22 mouse cellular contexts compared by ENCODE assay signal in the genomic region with DNA sequence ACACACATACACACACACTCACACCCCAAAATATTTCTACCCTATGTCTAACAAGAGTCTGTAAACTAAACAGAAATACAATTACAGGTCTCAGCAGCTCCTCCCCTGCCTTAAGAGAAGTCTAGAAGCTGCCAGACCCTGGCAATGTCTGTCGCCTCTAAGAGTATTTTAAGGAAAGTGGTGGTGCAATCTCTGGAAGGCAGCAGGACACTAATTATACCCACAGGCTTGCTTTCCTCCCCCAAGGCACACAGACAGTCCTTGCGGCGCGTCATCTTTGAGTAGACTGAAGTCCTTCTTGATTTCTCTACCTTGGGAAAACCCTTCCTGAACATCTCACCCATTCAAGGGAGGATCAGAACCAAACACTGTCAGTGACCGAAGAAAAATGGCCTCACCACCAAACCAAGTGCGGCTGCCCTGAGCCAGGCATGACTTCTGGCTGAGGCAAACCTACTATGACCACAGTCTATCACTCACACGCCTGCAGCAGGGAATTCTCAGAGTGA. TPM values are rescaled to one million over a fixed set of nuclear protein-coding genes. Genes with fewer than 3 reads are reported as not detected.
DNase-seq lines count a peak whose midpoint lies in the region; ATAC-seq and TF ChIP-seq lines count a peak whose summit lies in the region.
"Had no signal": no experiment of that assay in that cellular context is flagged by ENCODE, and none has a peak within 500 bp of the region (broad histone marks: within the 10 kb centered on the region; RNA-seq: fewer than 3 reads in every experiment).

No protein-coding gene starts in this region.

- ATAC-seq in midbrain, embryonic 11.5 days (ENCODE audit: low FRiP score): no peak
- ATAC-seq: CD4-positive, CD25-positive, alpha-beta regulatory T cell, adult 4 months; forebrain, embryonic 13.5 days; forebrain, embryonic 16.5 days; intestine, postnatal 0 days had no signal

- intact Hi-C loops in gastrocnemius, adult 2 months (cut with DNase I): no loop called here

- no peaks in the 10 kb centered on the region for H3K9me3 ChIP-seq in midbrain, embryonic 11.5 days (ENCODE audit: control insufficient read depth, low read length)
- H3K9me3 ChIP-seq: forebrain, embryonic 10.5 days; forebrain, embryonic 13.5 days; hindbrain, embryonic 12.5 days; hindbrain, embryonic 15.5 days had no signal

- peak; percentile 70 for DNase-seq in gastrocnemius, adult 2 months
- no peak for DNase-seq in gastrocnemius, postnatal 10 days
- DNase-seq in layer of hippocampus, adult 9-11 months: peak; percentile 66
- DNase-seq in layer of hippocampus, postnatal 36 days: no peak
- DNase-seq in telencephalon, adult 2 months (ENCODE audit: low read depth, low spot score): peak; percentile 35
- DNase-seq in midbrain, embryonic 11.5 days (ENCODE audit: low spot score, missing footprints): no peak
- DNase-seq: adrenal gland, adult 2 months; adrenal gland, postnatal 14 days; cerebellum, adult 18-20 months; cerebellum, adult 9-10 months; cerebellum, postnatal 14 days; heart, adult 2 months had no signal

- no peak overlapping the region for H3K9ac ChIP-seq in midbrain, embryonic 11.5 days (ENCODE audit: low read length)
- H3K9ac ChIP-seq: forebrain, embryonic 13.5 days; hindbrain, embryonic 12.5 days; hindbrain, embryonic 15.5 days had no signal

- no peaks in the 10 kb centered on the region for H3K36me3 ChIP-seq in midbrain, embryonic 11.5 days (ENCODE audit: control insufficient read depth, insufficient read depth, low read length)
- H3K36me3 ChIP-seq: forebrain, embryonic 10.5 days; hindbrain, embryonic 12.5 days; hindbrain, embryonic 15.5 days had no signal

- 92% methylated on average over 7 of the region's 7 CpGs for WGBS in midbrain, embryonic 11.5 days

- no peaks in the 10 kb centered on the region for H3K27me3 ChIP-seq in midbrain, embryonic 11.5 days (ENCODE audit: control insufficient read depth, insufficient read depth, low read length)
- H3K27me3 ChIP-seq: forebrain, embryonic 13.5 days; hindbrain, embryonic 12.5 days; hindbrain, embryonic 15.5 days had no signal

- H3K4me1 ChIP-seq in brown adipose tissue, adult 24 weeks (ENCODE audit: control insufficient read depth, insufficient read depth, insufficient read length, low read length): peaks cover 39% of the 10 kb centered on the region
- no peaks in the 10 kb centered on the region for H3K4me1 ChIP-seq in midbrain, embryonic 11.5 days (ENCODE audit: control insufficient read depth, insufficient read depth, low read length)
- H3K4me1 ChIP-seq: forebrain, embryonic 13.5 days; hindbrain, embryonic 12.5 days; hindbrain, embryonic 15.5 days had no signal

- H3K4me2 ChIP-seq in midbrain, embryonic 11.5 days: no peak overlapping the region
- H3K4me2 ChIP-seq: forebrain, embryonic 13.5 days; heart, embryonic 11.5 days; hindbrain, embryonic 12.5 days; hindbrain, embryonic 15.5 days had no signal

- peak overlapping the region; percentile 89 for H3K27ac ChIP-seq in gastrocnemius, adult 2 months
- H3K27ac ChIP-seq in brown adipose tissue, adult 24 weeks (replicated peaks; ENCODE audit: low read depth, low read length): peak overlapping the region; percentile 61; the same call in 1 of the 2 replicates
- no peak overlapping the region for H3K27ac ChIP-seq in midbrain, embryonic 11.5 days (ENCODE audit: low read depth, low read length)
- H3K27ac ChIP-seq: forebrain, embryonic 10.5 days; forebrain, embryonic 13.5 days; heart, adult 2 months; hindbrain, embryonic 12.5 days; hindbrain, embryonic 15.5 days had no signal

- TF ChIP-seq CTCF in gastrocnemius, adult 2 months (IDR thresholded peaks at IDR 0.05): no peak

- H3K4me3 ChIP-seq in gastrocnemius, adult 2 months: peak overlapping the region; percentile 38
- H3K4me3 ChIP-seq in brown adipose tissue, adult 24 weeks (ENCODE audit: insufficient read depth, low read depth, low read length): no peak overlapping the region
- no peak overlapping the region for H3K4me3 ChIP-seq in midbrain, embryonic 11.5 days (ENCODE audit: low read depth, low read length)
- H3K4me3 ChIP-seq: forebrain, embryonic 10.5 days; forebrain, embryonic 13.5 days; heart, adult 2 months; hindbrain, embryonic 12.5 days; hindbrain, embryonic 15.5 days had no signal

RNA-seq across cellular contexts. Expression of a gene that starts 12.2 kb away (rescaled TPM):
- 10 to 100 TPM; 18.4 to 23.5 TPM for total RNA-seq in gastrocnemius, adult 2 months (2021)
- 10 to 100 TPM; 39.2 to 50.0 TPM for total RNA-seq in gastrocnemius, postnatal 10 days (2021)
- 10 to 100 TPM; 10.6 to 12.6 TPM for total RNA-seq in layer of hippocampus, postnatal 36 days (2021)
- 60.5 and 68.8 TPM in 2 replicates for polyA plus RNA-seq in brown adipose tissue, adult 24 weeks (2012; ENCODE audit: insufficient read depth, insufficient read length, missing spikeins)
- 8.1 and 9.2 TPM in 2 replicates for polyA plus RNA-seq in midbrain, embryonic 11.5 days (2014; fragmentation: Nextera tagmentation; extraction: Ambion mirVana)
- total RNA-seq: MEL had no signal

Comparison
In these comparisons a context has a peak if more than half of its experiments do, and no peak if none do; other contexts are left out.
1. DNase-seq: peak in gastrocnemius, adult 2 months (single experiment), layer of hippocampus, adult 9-11 months (single experiment) and telencephalon, adult 2 months (single experiment); none in gastrocnemius, postnatal 10 days (single experiment), layer of hippocampus, postnatal 36 days (0 of 2) and midbrain, embryonic 11.5 days (single experiment).